In the genomic region with DNA sequence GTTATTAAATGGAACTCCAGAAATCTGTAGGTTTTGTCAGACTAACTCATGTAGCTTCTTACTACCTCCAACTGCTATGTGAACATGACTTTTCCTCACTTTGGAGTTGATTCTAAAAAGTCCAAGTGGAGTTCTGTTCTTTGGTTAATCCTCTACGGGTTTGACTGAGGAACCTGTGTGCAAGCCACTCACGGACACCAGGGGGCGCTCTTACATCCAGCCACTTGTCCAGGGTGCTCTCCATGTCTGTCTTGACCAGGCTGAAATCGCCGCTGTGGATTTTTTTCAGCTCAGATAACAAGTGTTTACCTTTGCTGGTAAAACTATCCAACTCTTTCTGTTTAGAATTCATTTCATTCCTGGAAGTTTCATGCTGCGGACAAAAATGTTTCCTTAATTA, we compare ENCODE assay signal across 8 mouse cellular contexts.
DNase-seq lines count a peak whose midpoint lies in the region; TF ChIP-seq lines count a peak whose summit lies in the region.

No protein-coding gene starts in this region.

- H3K79me2 ChIP-seq in CH12.LX (replicated peaks; ENCODE audit: control insufficient read depth, extremely low read depth, insufficient read depth, poor library complexity, severe bottlenecking) = no peaks in the 10 kb centered on the region
- no peaks in the 10 kb centered on the region for H3K79me2 ChIP-seq in heart, adult 2 months (replicated peaks; ENCODE audit: control insufficient read depth, insufficient read depth, low read length)

- peak; percentile 54 for DNase-seq in CH12.LX (ENCODE audit: extremely low read depth)
- DNase-seq in ZHBTc4 (ENCODE audit: low read depth, low spot score) = peak; percentile 80
- DNase-seq in cerebellum, postnatal 4 days (ENCODE audit: low spot score in 2 of 2) = peak; percentile 52 to 74
- DNase-seq in heart, adult 2 months = peak; percentile 63 to 79
- DNase-seq in layer of hippocampus, adult 9-10 months (ENCODE audit: low spot score) = peak; percentile 37
- peak; percentile 69 for DNase-seq in lung, postnatal 25 days (ENCODE audit: low spot score)
- peak; percentile 76 for DNase-seq in right cerebral cortex, postnatal 4 days
- DNase-seq in urinary bladder, postnatal 4 days (ENCODE audit: low spot score in 2 of 2) = peak; percentile 28 to 73

- TF ChIP-seq EP300 in CH12.LX (IDR thresholded peaks at IDR 0.05; ENCODE audit: low read length) = no peak
- TF ChIP-seq EP300 in heart, adult 2 months (IDR thresholded peaks at IDR 0.05; ENCODE audit: insufficient read depth, low read depth, low read length) = no peak

- H3K4me1 ChIP-seq in CH12.LX (ENCODE audit: control insufficient read depth in 1 of 2, insufficient read depth in 2 of 2) = peaks cover 0 to 2% of the 10 kb centered on the region in 2 experiments; a peak in 1 of 4 replicates
- H3K4me1 ChIP-seq in heart, adult 2 months (ENCODE audit: control insufficient read depth, insufficient read depth, low read length) = no peaks in the 10 kb centered on the region

- TF ChIP-seq RAD21 in CH12.LX (IDR thresholded peaks at IDR 0.05; ENCODE audit: low read depth, low read length) = peak; percentile 52

- H3K9me3 ChIP-seq in CH12.LX (replicated peaks; ENCODE audit: low read length) = no peaks in the 10 kb centered on the region

- no peak overlapping the region for H3K4me3 ChIP-seq in CH12.LX (replicated peaks in 1 of 3; ENCODE audit: low read depth in 2 of 3, low read length in 2 of 3, poor library complexity in 1 of 3)
- no peak overlapping the region for H3K4me3 ChIP-seq in heart, adult 2 months

- no peak overlapping the region for H3K9ac ChIP-seq in CH12.LX (ENCODE audit: insufficient read depth, low read depth)
- H3K9ac ChIP-seq in heart, adult 2 months (ENCODE audit: low read depth, low read length) = no peak overlapping the region

- no peak for TF ChIP-seq POLR2A in CH12.LX (IDR thresholded peaks at IDR 0.05; ENCODE audit: low read depth, low read length)
- TF ChIP-seq POLR2A in heart, adult 2 months (IDR thresholded peaks at IDR 0.05; ENCODE audit: insufficient read depth, low read depth, low read length) = no peak

- no peaks in the 10 kb centered on the region for H3K27me3 ChIP-seq in CH12.LX (replicated peaks)
- no peaks in the 10 kb centered on the region for H3K27me3 ChIP-seq in heart, adult 2 months (ENCODE audit: control insufficient read depth, insufficient read depth, low read length)

- 13% methylated on average over 6 of the region's 6 CpGs for WGBS in heart, adult 2 months

- intact Hi-C loops in heart, adult 2 months (cut with DNase I) = loop anchor here (2.0 to 5.0 kb wide), 2 partner anchors 319 to 475 kb away; no protein-coding TSS in a partner anchor

- H3K27ac ChIP-seq in CH12.LX (ENCODE audit: insufficient read depth, low read depth) = no peak overlapping the region
- no peak overlapping the region for H3K27ac ChIP-seq in heart, adult 2 months

- dilution Hi-C loops in CH12.LX (cut with MboI; ENCODE audit: extremely low pct_ligation_motif_present, extremely low pct_unique_long_range_greater_than_20kb, low sequenced_read_pairs) = no loop called here

- in situ Hi-C loops in CH12.LX (cut with MboI; ENCODE audit: low pct_ligation_motif_present, low pct_unique_long_range_greater_than_20kb, low sequenced_read_pairs) = no loop called here

- H3K4me2 ChIP-seq in CH12.LX (ENCODE audit: insufficient read depth, low read depth, poor library complexity, severe bottlenecking) = no peak overlapping the region

- H3K36me3 ChIP-seq in CH12.LX (replicated peaks in 1 of 2; ENCODE audit: control insufficient read depth in 1 of 2, insufficient read depth in 1 of 2, low read length in 1 of 2) = no peaks in the 10 kb centered on the region
- H3K36me3 ChIP-seq in heart, adult 2 months (ENCODE audit: control insufficient read depth, insufficient read depth, low read length) = no peaks in the 10 kb centered on the region

- peak; percentile 87 to 88 for TF ChIP-seq CTCF in CH12.LX (conservative IDR thresholded peaks at IDR 0.05 in 1 of 2, IDR thresholded peaks at IDR 0.05 in 1 of 2; ENCODE audit: low read depth in 2 of 2, low read length in 2 of 2)
- TF ChIP-seq CTCF in heart, adult 2 months (IDR thresholded peaks at IDR 0.05) = no peak; the same call in 1 of the 2 replicates

TF ChIP-seq in CH12.LX, 34 proteins besides CTCF, POLR2A, EP300 and RAD21:
- TF ChIP-seq RCOR1 (conservative IDR thresholded peaks at IDR 0.05; ENCODE audit: low read depth, low read length) (no peak), SMC3 (IDR thresholded peaks at IDR 0.05; ENCODE audit: low read depth, low read length) (peak; percentile 72), E2F4 (IDR thresholded peaks at IDR 0.05; ENCODE audit: insufficient replicate concordance, low read depth, low read length) (0 out of 2 replicates have a peak, but pooled peaks have one; percentile 24), NELFE (IDR thresholded peaks at IDR 0.05; ENCODE audit: low read depth, low read length) (0 out of 2 replicates have a peak, but pooled peaks have one; percentile 42)
TF ChIP-seq in CH12.LX: peak in this region for 3.
